Mouse (Mus musculus): Measurements from ENCODE around the gene Trim7. TPM values are rescaled to one million over a fixed set of nuclear protein-coding genes. Genes with fewer than 3 reads are reported as not detected.

Trim7 gene
- polyA plus RNA-seq, 1 experiment from 2014 or later: 0.80 TPM

DNA sequence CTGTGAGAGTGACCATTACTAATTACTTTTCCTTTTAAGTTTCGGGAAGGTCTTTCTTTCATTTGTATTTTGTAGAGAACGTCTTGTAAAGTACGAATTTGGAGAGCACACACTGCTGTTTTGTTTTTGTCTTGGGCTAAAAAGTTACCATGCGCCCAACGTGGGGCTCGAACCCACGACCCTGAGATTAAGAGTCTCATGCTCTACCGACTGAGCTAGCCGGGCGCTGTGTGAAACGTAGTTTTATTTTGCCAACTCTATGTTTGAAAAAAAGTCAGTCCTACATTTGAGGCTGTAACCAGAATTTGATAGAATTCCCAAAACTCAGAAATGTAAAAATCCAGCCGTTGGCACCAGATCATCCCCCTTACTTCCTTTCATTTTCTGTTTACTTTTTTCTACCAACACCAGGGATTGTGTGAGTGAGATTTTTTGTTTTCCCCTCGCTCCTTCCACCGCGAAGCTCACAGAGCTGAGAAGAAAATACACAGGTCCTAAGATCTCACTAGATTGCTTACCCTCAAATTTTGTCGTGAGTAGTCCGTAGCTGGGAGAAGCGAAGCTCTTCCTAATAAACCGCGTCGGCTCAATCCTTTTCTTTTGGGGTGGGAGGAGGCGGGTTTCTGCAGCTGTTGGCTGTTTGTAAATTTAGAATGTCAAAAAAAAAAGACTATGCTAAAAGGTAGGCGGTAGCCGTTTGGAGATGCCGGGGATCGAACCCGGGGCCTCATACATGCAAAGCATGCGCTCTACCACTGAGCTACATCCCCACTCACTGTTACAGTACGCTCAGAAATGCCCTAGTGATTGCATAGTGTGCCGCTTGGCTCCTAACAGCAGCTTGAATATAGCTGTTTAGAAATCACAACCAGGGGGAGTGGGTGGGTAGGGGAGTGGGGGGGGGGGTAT lies 8.0 kb downstream of the Trim7 start:
- Histone ChIP-seq H3K9me3 (replicated peaks) (no peaks in the 10 kb centered on the region), H3K4me2 (peak overlapping the region; percentile 64), H3K9ac (peak overlapping the region; percentile 65), H3K27me3 (0 out of 2 replicates have a peak, but pooled peaks cover 14% of the 10 kb centered on the region), H3K4me1 (peaks cover 12% of the 10 kb centered on the region), H3K36me3 (ENCODE audit: poor library complexity, severe bottlenecking) (no peaks in the 10 kb centered on the region), H3K4me3 (peak overlapping the region; percentile 57), H3K27ac (peak overlapping the region; percentile 48; the same call in 1 of the 2 replicates)
- WGBS: under 1% methylated on average over 30 of the region's 30 CpGs
- peak; percentile 92 for ATAC-seq

DNA sequence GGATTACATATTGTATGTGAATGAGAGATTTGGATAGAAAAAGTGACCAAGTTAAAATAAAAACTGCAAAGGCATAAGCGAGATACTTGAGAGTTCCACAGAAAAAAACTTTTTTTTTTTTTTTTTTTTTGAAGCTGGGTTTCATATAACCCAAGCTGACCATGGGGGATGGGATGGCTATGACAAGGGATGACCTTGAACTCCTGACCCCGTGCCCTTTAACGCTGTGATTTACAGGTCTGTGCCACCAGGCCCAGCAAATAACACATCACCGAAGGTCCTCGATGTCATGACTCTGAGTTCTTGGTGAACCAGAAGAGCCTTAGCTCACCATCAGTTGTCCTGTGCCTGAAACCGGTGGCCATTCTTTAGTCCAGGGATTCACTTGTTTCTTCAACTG lies 10.0 kb downstream of the Trim7 start:
- peaks cover 12% of the 10 kb centered on the region for H3K4me1 ChIP-seq
- WGBS: 81% methylated on average over 6 of the region's 6 CpGs
- H3K4me3 ChIP-seq: no peak overlapping the region
- H3K4me2 ChIP-seq: no peak overlapping the region
- H3K9ac ChIP-seq: no peak overlapping the region
- H3K27me3 ChIP-seq: peaks cover 14% of the 10 kb centered on the region; the same call in 1 of the 2 replicates
- H3K36me3 ChIP-seq (ENCODE audit: poor library complexity, severe bottlenecking): no peaks in the 10 kb centered on the region
- H3K27ac ChIP-seq: no peak overlapping the region
- no peaks in the 10 kb centered on the region for H3K9me3 ChIP-seq (replicated peaks)
- no peak for ATAC-seq

DNA sequence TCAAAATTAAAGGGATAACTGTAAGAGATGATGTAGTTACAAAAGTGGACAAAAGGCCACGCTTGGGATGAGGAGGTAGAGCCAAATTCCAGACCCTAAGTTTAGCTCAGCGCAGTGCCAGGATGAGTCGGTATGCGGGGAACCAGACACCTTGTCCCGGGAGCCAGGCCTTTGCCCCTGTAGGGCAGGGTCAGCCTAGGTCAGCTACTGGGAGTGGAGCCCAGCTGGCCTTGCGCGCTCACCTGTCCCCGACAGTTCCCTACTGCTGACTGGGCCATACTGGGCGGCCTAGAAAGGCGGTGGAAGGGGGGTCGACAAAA lies 11.0 kb downstream of the Trim7 start:
- ATAC-seq: peak; percentile 3; the same call in 1 of the 2 replicates
- Histone ChIP-seq H3K9ac (peak overlapping the region; percentile 77), H3K27me3 (peaks cover 14% of the 10 kb centered on the region; the same call in 1 of the 2 replicates), H3K36me3 (ENCODE audit: poor library complexity, severe bottlenecking) (no peaks in the 10 kb centered on the region), H3K9me3 (replicated peaks) (no peaks in the 10 kb centered on the region), H3K4me3 (peak overlapping the region; percentile 88), H3K4me1 (peaks cover 12% of the 10 kb centered on the region), H3K27ac (no peak overlapping the region), H3K4me2 (peak overlapping the region; percentile 84)
- 9% methylated on average over 11 of the region's 11 CpGs for WGBS

DNA sequence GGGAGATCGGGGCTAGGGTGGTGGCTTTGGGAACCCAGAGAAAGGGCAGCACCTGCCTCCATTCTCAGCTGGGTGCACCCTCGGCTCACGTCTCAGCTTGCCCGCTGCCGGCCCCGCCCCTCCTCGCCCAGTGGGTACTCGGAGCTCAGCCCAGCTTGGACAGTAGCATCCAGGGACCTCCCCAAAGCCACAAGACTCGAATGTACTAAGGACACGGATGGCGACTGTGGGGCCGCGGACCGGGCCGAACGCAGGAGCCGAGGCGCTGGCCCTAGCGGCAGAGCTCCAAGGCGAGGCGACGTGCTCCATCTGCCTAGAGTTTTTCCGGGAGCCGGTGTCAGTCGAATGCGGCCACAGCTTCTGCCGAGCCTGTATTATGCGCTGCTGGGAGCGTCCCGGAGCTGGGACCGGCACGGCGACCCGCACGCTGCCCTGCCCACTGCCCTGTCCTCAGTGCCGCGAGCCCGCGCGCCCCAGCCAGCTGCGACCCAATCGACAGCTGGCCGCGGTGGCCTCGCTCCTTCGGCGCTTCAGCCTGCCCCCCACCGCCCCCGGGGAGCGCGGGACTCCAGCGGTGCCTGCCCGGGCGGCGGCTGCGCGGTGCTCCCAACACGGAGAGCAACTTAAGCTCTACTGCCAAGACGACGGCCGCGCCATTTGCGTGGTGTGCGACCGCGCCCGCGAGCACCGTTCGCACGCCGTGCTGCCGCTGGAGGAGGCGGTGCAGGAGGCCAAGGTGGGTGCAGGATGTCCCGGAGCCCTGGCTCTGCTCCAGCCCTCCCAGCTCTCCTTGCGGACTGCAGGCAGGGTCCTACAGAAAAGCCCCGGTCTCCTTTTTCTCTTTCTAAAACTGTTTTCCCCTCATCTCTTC lies 11.6 kb downstream of the Trim7 start:
- peaks cover 14% of the 10 kb centered on the region; the same call in 1 of the 2 replicates for H3K27me3 ChIP-seq

DNA sequence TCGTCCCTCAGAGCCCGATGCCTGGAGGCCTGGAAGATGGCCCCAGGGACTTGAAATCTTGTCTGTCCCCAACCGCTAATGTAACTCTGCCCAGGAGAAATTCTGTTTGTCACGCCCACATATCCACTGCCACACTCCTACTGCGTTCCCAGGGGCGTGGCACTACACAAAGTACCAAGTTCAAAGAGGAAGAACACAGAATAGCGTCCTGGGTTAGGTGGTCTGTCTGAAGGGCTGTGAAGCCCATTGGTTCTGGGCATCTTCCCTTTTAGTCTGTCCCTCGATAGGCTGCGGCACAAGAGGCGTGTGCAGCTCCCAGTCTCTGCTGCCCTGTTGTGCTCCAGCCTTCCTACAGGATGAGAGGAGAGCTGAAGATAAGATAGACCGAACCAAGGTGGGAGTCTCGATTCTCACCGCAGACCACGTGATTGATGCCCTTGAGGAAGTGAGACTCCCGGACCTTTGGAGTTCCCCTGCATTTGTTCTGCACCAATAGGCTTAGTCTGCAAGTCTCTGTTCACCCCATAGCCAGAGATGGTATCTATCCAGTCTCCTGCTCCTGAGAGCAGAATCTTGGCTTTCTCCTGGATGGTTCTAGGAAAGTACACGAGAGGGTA lies 12.3 kb downstream of the Trim7 start:
- H3K4me3 ChIP-seq: peak overlapping the region; percentile 88
- WGBS: 3% methylated on average over 16 of the region's 16 CpGs
- peaks cover 14% of the 10 kb centered on the region; the same call in 1 of the 2 replicates for H3K27me3 ChIP-seq
- peak; percentile 16 for ATAC-seq
- peaks cover 12% of the 10 kb centered on the region for H3K4me1 ChIP-seq
- H3K9me3 ChIP-seq (replicated peaks): no peaks in the 10 kb centered on the region
- H3K36me3 ChIP-seq (ENCODE audit: poor library complexity, severe bottlenecking): no peaks in the 10 kb centered on the region
- peak overlapping the region; percentile 77 for H3K9ac ChIP-seq
- peak overlapping the region; percentile 84 for H3K4me2 ChIP-seq
- H3K27ac ChIP-seq: 0 out of 2 replicates have a peak overlapping the region, but pooled peaks have one; percentile 54

More for the DNA sequence above, 11.6 kb downstream of the Trim7 start:
- Histone ChIP-seq H3K4me3 (peak overlapping the region; percentile 88), H3K4me1 (peaks cover 12% of the 10 kb centered on the region), H3K36me3 (ENCODE audit: poor library complexity, severe bottlenecking) (no peaks in the 10 kb centered on the region), H3K9me3 (replicated peaks) (no peaks in the 10 kb centered on the region), H3K4me2 (peak overlapping the region; percentile 84), H3K9ac (peak overlapping the region; percentile 77), H3K27ac (peak overlapping the region; percentile 54; the same call in 1 of the 2 replicates)
- under 1% methylated on average over 69 of the region's 77 CpGs for WGBS
- ATAC-seq: peak; percentile 30

DNA sequence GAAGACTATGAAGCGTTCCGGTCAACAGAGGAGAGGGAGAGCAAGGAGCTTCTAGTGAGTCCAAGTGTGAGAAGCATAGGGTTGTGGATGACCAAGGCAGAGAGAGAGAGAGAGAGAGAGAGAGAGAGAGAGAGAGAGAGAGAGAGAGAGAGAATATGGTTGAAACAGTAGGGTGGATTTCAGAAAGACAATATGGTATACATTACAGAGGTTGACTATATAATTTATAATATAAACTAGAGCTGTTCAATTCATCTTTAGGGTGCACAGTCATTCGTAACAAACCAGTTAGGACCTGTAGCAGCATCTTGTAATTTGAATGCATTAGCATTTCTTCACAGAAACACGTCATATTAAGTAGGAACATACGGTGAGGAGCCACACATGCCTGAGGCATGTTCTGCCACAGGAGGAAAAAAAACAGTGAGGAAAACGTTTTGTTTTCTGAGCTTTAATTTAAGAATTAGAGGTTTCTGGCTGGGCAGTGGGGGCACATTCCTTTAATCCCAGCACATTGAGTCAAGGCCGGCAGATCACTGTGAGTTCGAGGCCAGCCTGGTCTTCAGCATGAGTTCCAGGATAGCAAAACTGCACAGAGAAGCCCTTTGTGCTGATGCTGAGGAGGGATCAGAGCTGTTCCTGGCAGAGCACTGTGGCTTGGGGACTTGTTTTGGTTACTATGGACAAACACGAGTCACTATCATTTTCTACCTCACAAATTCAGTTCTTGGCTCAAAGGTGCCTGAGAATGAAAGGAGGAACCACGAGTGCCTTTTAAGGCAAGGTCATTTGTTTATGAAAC lies 13.1 kb downstream of the Trim7 start:
- Histone ChIP-seq H3K4me1 (peaks cover 12% of the 10 kb centered on the region), H3K9me3 (replicated peaks) (no peaks in the 10 kb centered on the region), H3K4me2 (peak overlapping the region; percentile 84), H3K9ac (no peak overlapping the region), H3K36me3 (ENCODE audit: poor library complexity, severe bottlenecking) (no peaks in the 10 kb centered on the region), H3K27ac (no peak overlapping the region), H3K4me3 (peak overlapping the region; percentile 88), H3K27me3 (peaks cover 14% of the 10 kb centered on the region; the same call in 1 of the 2 replicates)
- 63% methylated on average over 10 of the region's 10 CpGs for WGBS
- ATAC-seq: no peak

DNA sequence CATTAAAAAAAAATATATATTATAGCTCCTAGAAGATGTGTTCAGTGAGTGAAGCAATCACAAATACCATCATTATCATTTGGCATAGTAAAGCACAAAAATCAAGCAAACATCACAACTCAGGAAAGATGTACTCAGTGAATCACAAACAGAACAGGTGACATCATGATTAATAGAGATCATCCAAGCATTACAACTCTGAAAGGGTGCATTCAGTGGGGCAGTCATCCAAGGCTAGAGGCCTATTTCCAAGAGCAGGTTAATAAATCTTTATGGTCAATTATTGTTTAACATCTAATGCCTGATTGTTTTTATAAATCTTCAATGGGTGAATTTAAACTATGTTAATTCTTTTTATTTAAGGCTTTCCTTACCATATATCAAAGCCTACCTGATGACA lies 14.9 kb downstream of the Trim7 start:
- H3K27ac ChIP-seq: no peak overlapping the region
- H3K9ac ChIP-seq: no peak overlapping the region
- peaks cover 12% of the 10 kb centered on the region for H3K4me1 ChIP-seq
- no peaks in the 10 kb centered on the region for H3K36me3 ChIP-seq (ENCODE audit: poor library complexity, severe bottlenecking)
- no peak for ATAC-seq
- peaks cover 9% of the 10 kb centered on the region; the same call in 1 of the 2 replicates for H3K27me3 ChIP-seq
- no peak overlapping the region for H3K4me3 ChIP-seq
- no peaks in the 10 kb centered on the region for H3K9me3 ChIP-seq (replicated peaks)
- H3K4me2 ChIP-seq: no peak overlapping the region

DNA sequence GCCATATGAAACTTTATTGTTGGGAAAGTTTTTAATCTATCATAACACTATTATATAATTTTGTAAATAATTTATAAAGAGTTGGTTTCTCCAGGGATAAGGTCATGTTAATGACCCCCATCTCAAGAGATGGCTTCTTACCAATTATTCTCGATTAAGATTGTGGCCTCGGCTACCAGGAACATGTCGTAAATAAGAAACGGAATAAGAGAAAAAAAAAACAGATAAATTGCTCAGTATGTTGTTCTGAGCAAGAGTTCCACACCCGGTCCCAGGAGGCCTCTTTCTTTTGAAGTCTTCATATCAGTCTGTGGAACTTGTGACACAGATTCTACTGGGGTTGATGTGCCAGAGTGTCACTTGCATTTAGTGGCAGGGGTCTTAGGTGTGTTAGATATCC lies 15.3 kb downstream of the Trim7 start:
- no peak for ATAC-seq
- Histone ChIP-seq H3K4me1 (peaks cover 12% of the 10 kb centered on the region), H3K36me3 (ENCODE audit: poor library complexity, severe bottlenecking) (no peaks in the 10 kb centered on the region), H3K9me3 (replicated peaks) (no peaks in the 10 kb centered on the region), H3K9ac (no peak overlapping the region), H3K27me3 (peaks cover 5% of the 10 kb centered on the region; the same call in 1 of the 2 replicates), H3K4me3 (no peak overlapping the region), H3K27ac (no peak overlapping the region), H3K4me2 (no peak overlapping the region)
- WGBS: 86% methylated on average over 5 of the region's 5 CpGs

DNA sequence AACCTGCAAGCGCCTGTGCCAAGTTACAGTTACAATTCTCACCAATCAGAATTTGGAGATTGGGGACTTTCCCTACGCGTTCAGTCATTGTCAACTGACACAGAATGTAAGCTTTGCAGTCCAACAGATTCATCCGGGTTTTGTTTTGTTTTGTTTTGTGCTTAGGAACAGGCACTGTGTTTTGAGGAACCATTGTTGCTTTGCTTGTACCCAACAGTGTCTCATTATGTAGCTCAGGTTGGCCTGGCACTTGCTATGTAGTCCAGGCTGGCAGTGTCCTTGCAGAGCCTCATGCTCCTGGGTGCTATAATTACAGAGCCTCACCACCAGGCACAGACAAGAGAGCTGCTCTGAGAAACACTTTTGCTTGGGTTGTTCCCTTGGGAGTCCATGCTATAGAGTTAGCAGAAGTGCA lies 16.4 kb downstream of the Trim7 start:
- Histone ChIP-seq H3K9me3 (replicated peaks) (no peaks in the 10 kb centered on the region), H3K9ac (no peak overlapping the region), H3K4me2 (no peak overlapping the region), H3K4me3 (no peak overlapping the region), H3K36me3 (ENCODE audit: poor library complexity, severe bottlenecking) (no peaks in the 10 kb centered on the region), H3K4me1 (peaks cover 7% of the 10 kb centered on the region), H3K27me3 (no peaks in the 10 kb centered on the region; the same call in 1 of the 2 replicates), H3K27ac (no peak overlapping the region)
- ATAC-seq: no peak
- WGBS: 86% methylated on average over 4 of the region's 4 CpGs

DNA sequence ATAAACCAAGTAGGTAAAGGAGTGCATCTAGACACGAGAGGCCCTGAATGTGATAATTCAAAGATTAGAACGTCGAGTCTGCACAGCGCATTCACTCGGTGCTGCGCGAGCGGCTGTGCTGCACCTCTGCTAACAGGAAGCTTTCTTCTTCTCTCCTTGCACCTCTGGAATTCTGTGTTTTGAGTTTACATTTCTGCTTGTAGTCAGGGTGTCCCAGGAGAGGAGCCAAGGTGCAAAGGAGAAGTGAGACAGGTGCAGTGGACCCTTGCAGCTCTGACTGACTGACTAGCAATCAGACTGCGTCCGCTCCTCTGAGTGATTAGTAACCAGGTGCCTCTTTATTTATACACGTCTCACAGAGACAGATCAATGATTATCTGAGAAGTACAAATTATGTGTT lies 17.3 kb downstream of the Trim7 start:
- peaks cover 6% of the 10 kb centered on the region for H3K4me1 ChIP-seq
- H3K27ac ChIP-seq: no peak overlapping the region
- 84% methylated on average over 11 of the region's 11 CpGs for WGBS
- H3K36me3 ChIP-seq (ENCODE audit: poor library complexity, severe bottlenecking): no peaks in the 10 kb centered on the region
- no peak overlapping the region for H3K4me2 ChIP-seq
- no peak for ATAC-seq
- no peaks in the 10 kb centered on the region; the same call in 1 of the 2 replicates for H3K27me3 ChIP-seq
- H3K4me3 ChIP-seq: no peak overlapping the region
- no peaks in the 10 kb centered on the region for H3K9me3 ChIP-seq (replicated peaks)
- H3K9ac ChIP-seq: no peak overlapping the region

DNA sequence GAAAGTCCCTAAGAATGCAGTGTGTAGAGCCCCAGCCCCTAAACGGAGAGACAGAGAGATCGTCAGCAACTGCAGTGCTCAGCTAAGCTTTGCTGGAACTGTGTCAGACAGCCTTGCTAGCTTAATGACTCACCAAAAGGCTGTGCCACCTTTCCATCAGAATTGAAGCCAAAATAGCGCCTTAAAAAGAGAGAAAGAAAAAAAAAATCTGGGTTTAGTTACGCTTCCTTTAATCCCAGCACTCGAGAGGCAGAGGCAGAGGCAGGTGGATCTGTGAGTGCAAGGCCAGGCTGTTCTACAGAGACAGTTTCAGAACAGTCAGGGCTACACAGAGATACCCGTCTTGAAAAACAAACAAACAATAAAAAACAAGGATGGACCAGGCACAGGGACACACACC lies 18.4 kb downstream of the Trim7 start:
- Histone ChIP-seq H3K27me3 (peaks cover 3% of the 10 kb centered on the region), H3K9ac (no peak overlapping the region), H3K4me2 (no peak overlapping the region), H3K36me3 (ENCODE audit: poor library complexity, severe bottlenecking) (no peaks in the 10 kb centered on the region), H3K27ac (no peak overlapping the region), H3K4me1 (no peaks in the 10 kb centered on the region), H3K9me3 (replicated peaks) (no peaks in the 10 kb centered on the region), H3K4me3 (no peak overlapping the region)
- ATAC-seq: no peak
- 62% methylated on average over 6 of the region's 6 CpGs for WGBS

Data from forebrain, embryonic 13.5 days (tissue).